Mouse (Mus musculus): ENCODE data around the gene Tns3.

The Tns3 gene

GRCm38 (mm10) chr11:8685195-8685594 is 20.9 kb upstream of the Tns3 start:
- in situ Hi-C loops (cut with MboI; ENCODE audit: low pct_unique_long_range_greater_than_20kb in 1 of 2, low sequenced_read_pairs in 2 of 2, unreplicated experiment in 1 of 2), result no loop called here

- in situ Hi-C loops (cut with MboI; ENCODE audit: low pct_unique_long_range_greater_than_20kb in 1 of 2, low sequenced_read_pairs in 2 of 2, unreplicated experiment in 1 of 2), result no loop called here
Measured at GRCm38 (mm10) chr11:8684262-8684661, 19.9 kb upstream of the Tns3 start.

DNA sequence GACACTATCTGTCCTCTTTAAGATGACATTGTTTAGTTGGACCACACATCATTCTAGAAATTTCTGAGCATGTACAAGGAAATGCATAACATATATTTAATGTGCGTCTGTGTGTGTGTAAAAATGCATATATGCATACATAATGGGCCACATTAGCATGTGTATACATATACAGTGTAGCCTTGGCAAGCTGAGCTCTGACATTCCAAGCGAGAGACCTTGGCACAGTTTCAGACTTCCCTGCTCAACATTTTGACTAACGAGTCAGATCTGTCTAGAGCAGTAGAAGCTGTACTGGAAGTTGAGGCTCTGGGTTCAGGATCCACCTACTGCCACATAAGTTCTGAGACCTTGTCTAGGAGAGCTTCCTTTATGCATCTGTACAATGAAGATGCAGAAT is 17.0 kb upstream of the Tns3 start:
- in situ Hi-C loops (cut with MboI; ENCODE audit: low pct_unique_long_range_greater_than_20kb in 1 of 2, low sequenced_read_pairs in 2 of 2, unreplicated experiment in 1 of 2), result no loop called here

DNA sequence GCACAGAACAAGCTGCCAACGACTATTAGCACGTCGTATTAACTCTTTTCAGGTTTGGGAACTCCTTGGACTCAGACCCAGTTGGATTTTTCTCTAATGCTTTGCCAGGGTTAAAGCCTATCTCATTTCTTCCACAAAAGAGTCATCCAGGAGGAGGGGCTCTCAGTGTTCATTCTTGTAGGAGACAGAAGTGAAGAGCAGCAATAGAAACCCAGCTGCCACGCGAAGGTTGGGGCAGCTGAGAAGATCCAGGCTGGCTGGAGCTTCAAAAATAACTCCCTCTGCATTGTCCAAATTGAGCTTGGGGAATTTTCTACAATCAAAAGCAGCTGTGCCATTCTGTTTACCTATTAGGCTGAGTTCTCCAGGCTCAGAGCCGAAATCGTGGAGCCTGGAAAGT is 16.3 kb upstream of the Tns3 start:
- in situ Hi-C loops (cut with MboI; ENCODE audit: low pct_unique_long_range_greater_than_20kb in 1 of 2, low sequenced_read_pairs in 2 of 2, unreplicated experiment in 1 of 2), result no loop called here

GRCm38 (mm10) chr11:8679221-8679620 is 14.9 kb upstream of the Tns3 start:
- in situ Hi-C loops (cut with MboI; ENCODE audit: low pct_unique_long_range_greater_than_20kb in 1 of 2, low sequenced_read_pairs in 2 of 2, unreplicated experiment in 1 of 2), result loop anchor here in 1 of 2 experiments (10.0 kb wide), 1 partner anchor 176 kb away; no protein-coding TSS in a partner anchor

DNA sequence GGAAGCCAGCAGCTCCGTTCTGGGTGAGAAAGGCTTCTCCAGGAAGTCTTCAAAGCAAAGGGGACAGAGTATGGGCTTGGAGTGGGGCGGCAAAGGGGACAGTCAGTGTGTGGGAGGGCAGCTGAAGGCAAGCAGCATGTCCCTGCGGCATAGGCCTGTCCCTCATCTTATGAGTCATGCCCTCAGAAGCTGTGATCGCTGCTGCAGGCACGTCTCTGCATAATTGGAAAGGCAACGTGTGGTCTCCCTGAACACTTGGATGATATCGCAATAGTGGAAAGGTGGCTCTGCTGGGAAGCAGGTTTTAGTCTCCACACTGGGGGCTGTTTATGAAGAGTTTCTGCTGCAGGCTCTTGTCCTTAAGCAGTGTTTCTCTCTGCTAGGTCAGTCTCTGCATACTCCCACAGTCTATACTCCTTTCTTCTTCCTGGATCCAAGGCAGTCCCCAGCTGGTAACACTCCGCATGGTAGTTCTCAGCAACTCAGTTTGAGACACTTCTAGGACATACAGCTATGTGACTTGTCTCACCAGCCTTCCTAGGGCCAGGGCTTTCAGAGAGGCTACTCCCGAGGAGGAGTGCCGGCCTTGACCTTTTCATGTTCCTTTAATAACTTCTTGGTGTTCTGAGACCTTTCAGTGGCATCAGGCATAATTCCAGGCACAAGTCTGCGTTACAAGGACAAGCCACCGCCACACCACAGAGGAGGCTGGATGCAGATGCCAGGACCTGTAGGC is 14.1 kb upstream of the Tns3 start:
- in situ Hi-C loops (cut with MboI; ENCODE audit: low pct_unique_long_range_greater_than_20kb in 1 of 2, low sequenced_read_pairs in 2 of 2, unreplicated experiment in 1 of 2), result loop anchor here in 1 of 2 experiments (10.0 kb wide), 1 partner anchor 176 kb away; no protein-coding TSS in a partner anchor

DNA sequence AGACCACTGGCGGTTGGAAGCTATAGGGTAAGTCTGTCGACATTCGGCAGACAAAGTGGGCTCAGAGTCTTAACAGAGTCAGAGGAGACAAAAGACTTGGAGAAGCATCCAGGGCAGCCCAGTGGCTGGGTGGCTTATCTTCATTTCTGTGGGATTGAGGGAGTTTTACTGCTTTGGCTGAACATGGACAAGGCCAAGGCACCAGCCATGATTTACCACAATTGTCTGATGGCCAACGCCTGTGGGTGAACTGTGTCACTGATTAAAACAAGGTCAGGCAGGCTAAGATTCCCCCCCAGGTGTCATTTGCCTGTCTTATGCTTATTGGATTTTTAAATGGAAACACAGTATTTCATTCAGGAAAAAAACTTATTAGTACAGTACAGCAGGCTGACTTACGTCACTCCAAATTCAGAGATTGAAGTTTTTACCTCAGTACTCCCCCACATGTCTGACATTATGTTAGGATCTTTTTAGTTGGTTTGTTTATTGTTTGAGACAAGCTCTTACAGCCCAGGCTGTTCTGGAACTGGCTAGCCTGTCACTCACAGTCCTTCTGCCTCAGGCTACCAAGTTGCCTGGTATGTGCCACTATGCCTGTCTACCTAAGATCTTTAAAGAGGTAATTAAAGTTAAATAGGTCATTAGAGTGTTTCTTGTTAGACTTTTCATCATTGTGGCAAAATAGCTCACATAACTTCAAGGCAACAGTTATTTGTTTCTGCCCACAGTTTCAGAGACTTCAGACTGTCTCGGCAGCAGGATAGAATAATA is 11.6 kb upstream of the Tns3 start:
- in situ Hi-C loops (cut with MboI; ENCODE audit: low pct_unique_long_range_greater_than_20kb in 1 of 2, low sequenced_read_pairs in 2 of 2, unreplicated experiment in 1 of 2), result loop anchor here in 1 of 2 experiments (10.0 kb wide), 1 partner anchor 179 kb away; no protein-coding TSS in a partner anchor

DNA sequence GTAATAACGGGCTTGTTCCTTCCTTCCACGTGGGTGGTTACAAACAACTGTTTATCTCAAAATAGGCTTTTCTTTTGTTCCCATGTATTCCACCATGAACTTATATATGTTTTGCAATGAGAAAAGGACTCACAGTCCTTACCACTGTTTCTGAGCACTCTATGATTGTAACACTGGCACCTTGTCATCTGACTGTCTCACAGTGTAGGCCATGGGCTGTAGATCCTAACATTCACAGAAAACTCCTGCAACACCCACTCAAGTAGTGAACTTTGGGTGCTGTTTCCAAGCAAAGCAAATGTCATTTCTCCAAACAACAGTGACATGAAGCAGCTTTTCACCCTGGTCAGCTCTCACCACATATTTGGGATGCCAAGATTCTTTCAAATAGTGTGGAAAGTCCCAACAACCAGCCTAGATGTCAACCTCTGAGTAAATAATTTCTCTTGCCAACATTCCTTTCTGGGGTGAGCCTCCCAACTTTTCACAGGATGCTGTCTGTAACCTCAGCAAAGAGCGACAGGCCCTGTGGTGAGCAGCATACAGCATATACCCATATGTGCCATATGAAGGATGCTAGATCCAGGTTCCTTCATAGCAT is 10.3 kb upstream of the Tns3 start:
- in situ Hi-C loops (cut with MboI; ENCODE audit: low pct_unique_long_range_greater_than_20kb in 1 of 2, low sequenced_read_pairs in 2 of 2, unreplicated experiment in 1 of 2), result loop anchor here in 1 of 2 experiments (10.0 kb wide), 1 partner anchor 180 kb away; no protein-coding TSS in a partner anchor

DNA sequence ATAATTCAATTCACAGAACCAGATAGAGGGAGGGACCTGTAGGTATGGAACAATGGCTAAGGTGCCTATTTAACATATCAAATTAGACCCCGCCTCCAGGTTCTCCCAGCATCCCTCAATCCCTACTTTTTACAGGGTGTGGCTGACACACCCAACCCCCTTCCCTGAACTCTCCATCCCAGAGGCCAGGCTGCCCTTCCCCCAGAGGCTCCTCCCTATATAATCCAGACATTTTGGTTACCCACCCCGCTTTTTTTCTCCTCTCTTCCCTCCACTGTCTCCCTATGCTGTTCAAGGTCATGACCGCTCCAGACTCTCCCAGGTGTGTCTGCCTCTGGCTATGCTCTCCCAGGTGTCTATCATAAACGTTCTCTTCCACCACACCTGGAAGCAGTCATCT is 7.4 kb upstream of the Tns3 start:
- in situ Hi-C loops (cut with MboI; ENCODE audit: low pct_unique_long_range_greater_than_20kb in 1 of 2, low sequenced_read_pairs in 2 of 2, unreplicated experiment in 1 of 2), result loop anchor here in 1 of 2 experiments (10.0 kb wide), 1 partner anchor 183 kb away; no protein-coding TSS in a partner anchor

DNA sequence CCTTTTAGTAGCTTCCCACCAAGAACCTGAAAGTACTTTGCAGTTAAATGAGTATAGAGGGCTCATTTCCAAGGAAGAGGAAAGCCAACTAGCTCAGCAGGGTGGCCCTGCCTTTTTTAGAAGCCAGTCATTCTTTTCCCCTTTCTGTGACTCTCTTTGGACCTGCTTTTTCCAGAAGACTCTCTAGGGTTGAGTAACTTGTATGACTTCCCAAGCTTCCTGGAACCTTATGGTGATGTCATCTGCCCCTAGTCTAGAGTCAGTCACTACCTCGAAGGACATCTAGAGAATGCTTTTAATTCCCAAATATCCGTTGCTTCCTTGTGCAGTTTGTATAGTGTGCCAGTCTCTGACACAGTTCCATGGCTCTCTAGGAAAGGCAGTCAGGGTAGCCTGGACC is 4.8 kb upstream of the Tns3 start:
- in situ Hi-C loops (cut with MboI; ENCODE audit: low pct_unique_long_range_greater_than_20kb in 1 of 2, low sequenced_read_pairs in 2 of 2, unreplicated experiment in 1 of 2), result no loop called here

DNA sequence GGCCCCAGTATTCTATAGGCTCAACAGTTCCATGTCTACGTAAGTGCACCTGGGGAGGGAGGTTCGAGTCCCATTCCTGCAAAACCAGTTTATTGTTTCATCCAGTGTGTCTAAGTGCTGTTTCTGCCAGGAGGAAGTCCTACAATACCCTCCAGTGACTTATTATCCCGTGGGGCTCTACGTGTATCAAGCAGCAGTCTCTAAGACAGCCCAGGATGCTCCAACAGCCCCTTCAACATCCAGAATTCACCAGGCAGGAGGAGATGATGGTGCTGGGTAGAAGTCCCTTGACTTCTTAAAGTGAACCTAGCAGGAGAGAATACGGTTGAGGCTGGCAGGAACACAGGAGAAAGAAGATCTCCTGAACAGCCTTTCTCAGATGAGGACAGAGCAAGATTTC is 462 bp upstream of the Tns3 start:
- in situ Hi-C loops (cut with MboI; ENCODE audit: low pct_unique_long_range_greater_than_20kb in 1 of 2, low sequenced_read_pairs in 2 of 2, unreplicated experiment in 1 of 2), result no loop called here

- in situ Hi-C loops (cut with MboI; ENCODE audit: low pct_unique_long_range_greater_than_20kb in 1 of 2, low sequenced_read_pairs in 2 of 2, unreplicated experiment in 1 of 2), result no loop called here
Measured at GRCm38 (mm10) chr11:8663444-8664392, 617 bp downstream of the Tns3 start.

DNA sequence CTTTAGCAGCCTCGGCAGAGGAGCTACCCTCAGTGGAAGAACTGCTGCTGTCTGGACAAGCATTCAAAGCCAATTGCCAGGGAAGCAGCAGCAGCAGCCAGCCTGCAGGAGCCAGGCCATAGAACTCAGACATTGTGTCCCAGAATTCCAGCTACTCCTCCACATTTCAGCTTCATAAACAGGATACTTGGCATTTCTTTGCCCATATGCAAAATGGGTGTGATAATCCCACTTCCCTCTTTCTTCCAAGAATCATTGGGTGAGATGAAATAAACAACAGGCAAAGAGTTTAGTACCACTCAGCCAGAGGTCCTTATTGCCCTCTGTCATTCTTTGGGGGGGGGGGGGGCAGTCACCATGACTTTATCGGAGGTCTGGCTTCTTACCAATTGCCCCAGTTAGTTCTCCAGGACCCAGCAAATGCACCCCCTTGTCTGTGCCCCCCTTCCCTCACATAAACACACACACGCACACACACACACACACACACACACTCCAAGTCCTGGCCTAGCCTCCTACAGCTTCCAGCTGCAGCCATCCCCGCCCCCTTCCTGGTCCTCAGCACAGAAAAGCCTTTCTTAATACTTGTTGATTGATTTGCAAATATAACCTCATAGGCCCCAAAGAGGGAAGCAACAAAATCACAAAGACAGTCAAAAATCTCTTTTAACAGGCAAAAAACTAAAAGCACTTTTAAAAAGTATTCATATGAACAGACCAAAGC is 1.5 kb downstream of the Tns3 start:
- in situ Hi-C loops (cut with MboI; ENCODE audit: low pct_unique_long_range_greater_than_20kb in 1 of 2, low sequenced_read_pairs in 2 of 2, unreplicated experiment in 1 of 2), result no loop called here

- in situ Hi-C loops (cut with MboI; ENCODE audit: low pct_unique_long_range_greater_than_20kb in 1 of 2, low sequenced_read_pairs in 2 of 2, unreplicated experiment in 1 of 2), result no loop called here
Measured at GRCm38 (mm10) chr11:8660951-8661350, 3.4 kb downstream of the Tns3 start.

DNA sequence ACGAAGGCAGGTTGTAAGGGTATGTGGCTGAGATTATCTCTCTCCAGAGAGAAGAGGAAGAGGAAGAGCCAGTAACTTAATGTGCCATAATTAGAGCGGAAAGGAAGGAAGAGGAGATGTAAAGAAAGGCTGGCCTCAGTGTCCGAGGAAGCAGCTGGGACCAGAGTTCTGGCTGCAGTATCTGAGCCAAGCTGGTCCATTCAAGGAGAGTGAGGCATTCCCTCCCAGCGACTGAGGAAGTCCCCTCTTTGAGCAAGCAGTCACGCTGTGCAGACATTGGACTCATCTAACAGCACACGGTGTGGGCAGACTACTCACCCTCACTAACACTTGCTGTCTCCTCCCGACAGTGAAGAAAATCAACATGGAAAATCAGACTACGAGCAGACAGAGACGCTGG is 4.5 kb downstream of the Tns3 start:
- in situ Hi-C loops (cut with MboI; ENCODE audit: low pct_unique_long_range_greater_than_20kb in 1 of 2, low sequenced_read_pairs in 2 of 2, unreplicated experiment in 1 of 2), result no loop called here

DNA sequence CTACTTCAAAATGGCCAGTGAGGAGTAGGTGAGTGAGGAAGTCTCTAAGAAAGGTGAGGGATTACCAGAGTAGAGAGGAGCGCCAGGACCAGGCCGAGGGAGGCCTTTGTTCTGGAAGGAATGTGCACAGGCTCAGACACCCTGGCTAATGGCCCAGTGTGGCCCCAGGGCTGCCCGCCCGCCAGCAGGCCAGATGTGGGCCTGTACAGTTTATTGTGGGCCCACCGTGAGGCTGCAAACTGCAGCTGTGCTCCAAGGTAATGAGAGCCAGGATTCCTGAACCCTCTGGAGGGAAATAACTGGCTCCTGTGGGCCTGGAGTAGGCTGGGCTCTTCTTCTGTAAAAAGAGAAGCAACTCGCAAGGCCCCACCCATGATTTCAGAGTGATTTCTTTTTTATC is 5.3 kb downstream of the Tns3 start:
- in situ Hi-C loops (cut with MboI; ENCODE audit: low pct_unique_long_range_greater_than_20kb in 1 of 2, low sequenced_read_pairs in 2 of 2, unreplicated experiment in 1 of 2), result no loop called here

DNA sequence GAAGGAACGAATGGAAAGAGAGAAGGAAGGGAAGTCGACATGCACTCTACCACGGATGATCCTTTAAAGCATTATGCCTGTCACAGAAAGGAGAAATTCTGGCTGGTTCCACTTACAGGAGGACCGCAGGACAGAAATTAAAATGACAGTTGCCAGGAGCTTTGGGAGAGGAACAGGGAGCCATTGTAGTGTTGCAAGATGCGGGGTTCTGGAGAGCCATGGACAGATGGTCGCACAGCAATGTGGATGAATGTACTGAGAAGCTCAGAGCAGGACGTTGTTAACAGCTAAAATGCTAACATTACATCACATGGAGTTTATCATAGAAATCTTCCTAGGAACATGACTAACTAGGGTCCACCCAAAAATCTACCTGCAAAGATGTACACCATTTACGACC is 6.8 kb downstream of the Tns3 start:
- in situ Hi-C loops (cut with MboI; ENCODE audit: low pct_unique_long_range_greater_than_20kb in 1 of 2, low sequenced_read_pairs in 2 of 2, unreplicated experiment in 1 of 2), result no loop called here

Data from mouse embryonic stem cell (cell line).